Mouse (Mus musculus) induced T-regulatory cell, adult 2 months (primary cell): ENCODE data around the gene Fermt3.

Experiments used
- DNase-seq: peaks from one replicate; pipeline ENCODE4 v3.0.0-alpha.2; 2012; ENCODE audit warnings: low read depth

Gene Fermt3

GRCm38 (mm10) chr19:6972247-6972917, 46.9 kb downstream of the Fermt3 start:
- no peak for DNase-seq

DNA sequence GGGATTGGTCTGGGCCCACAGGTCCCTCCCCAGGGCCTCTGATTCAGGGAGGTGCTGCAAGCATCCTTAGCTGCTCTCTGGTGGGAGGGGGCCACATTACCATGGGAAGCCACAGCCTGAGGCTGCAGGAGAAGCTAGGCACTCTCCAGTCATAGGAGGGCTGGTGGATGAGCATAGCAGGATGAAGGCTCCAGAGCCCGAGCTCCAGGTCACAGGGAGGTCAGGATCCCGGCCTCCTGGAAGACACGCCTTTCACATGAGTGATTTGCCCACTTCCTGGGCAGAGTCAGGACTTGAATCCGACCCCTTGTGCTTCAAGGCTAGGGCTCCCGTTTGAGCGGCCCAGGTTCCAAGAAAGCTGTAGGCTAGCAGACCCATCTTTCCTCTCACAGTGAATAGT, 47.6 kb downstream of the Fermt3 start:
- DNase-seq = no peak

DNA sequence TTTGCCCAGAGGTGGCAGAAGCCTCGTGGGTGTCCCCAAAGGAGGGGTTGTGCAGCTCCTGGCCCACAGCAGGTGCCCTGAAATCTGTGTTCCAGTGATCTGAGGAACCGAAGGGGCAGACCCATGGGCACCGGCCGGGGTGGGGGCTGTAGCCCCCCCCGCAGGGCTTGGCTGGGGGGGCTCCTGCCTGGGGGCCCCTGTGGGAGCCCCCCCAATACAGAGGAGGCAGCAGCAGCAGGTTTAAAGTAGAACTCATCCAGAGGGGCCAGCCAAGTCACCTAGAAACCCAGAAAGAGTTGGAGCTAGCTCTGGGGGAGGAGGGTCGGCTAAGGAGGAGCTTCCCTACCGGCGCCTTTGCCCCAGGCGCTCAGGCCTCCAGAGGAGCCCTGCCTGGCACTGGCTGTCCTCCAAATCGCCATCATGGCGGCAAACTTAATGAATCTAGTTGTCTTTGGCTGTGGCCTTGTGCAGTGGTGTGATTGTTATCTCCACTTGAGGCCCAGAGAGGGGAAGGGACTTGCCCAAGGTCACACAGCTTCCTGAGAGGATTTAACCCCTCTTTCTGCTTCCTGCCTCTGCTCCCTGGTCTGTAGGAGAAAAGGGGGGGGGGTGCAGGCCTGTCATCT, 48.7 kb downstream of the Fermt3 start:
- DNase-seq = peak; percentile 73

DNA sequence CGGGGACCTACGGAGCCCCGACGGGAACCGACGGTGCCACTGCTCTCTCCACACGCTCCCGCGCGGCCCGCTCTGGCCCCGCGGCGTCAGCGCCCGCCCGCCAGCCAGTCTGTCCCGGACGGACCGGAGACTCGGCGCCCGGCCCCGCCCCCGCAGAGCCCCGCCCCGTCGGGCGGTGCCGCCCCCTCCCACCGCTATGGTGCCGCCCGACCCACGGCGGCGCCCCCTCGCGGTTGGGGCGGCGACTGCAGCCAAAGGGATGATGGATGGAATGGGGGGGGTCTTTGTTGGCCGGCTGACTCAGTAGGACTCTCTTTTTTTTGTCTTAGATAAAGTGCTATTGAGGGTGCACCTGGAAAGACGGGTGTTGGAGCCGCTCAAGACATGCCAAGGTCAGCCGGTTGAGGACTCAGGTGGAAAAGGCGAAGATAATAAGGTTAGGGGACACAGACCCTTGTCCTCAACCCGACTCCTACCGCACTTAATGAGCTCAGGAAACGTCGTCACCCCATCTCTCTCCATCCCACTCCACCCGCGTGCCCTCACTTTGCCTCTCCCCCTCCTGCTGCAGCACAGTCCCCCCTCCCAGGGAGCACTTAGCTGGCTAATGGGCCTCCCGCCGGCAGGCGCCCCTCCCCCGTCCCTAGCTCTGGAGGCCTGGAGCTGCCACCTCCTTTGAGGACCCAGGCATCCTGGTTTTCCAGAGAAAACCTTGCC, 49.4 kb downstream of the Fermt3 start:
- DNase-seq = peak; percentile 89

DNA sequence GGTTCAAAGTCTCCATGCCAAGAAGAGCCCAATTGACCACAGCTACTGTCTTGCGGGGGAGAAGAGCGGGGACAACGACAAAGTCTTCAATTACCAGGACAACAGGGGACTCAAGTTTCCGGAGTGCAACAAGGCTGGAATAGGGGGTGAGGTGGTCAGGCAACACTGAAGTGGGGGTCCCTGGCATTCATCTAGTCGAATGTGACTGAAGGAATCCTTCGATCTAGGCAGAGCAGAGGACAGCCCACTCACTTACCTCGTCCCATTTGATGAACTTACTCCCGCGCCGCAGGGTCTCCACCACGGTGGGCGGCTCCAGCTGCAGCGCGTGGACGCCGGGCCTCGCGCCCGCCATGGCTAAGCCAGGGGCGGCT, 50.0 kb downstream of the Fermt3 start:
- DNase-seq = no peak

- peak; percentile 55 for DNase-seq
These were observed 50.6 kb downstream of the Fermt3 start for GRCm38 (mm10) chr19:6968491-6969271.

GRCm38 (mm10) chr19:6956461-6956860, 62.8 kb downstream of the Fermt3 start:
- DNase-seq = no peak

DNA sequence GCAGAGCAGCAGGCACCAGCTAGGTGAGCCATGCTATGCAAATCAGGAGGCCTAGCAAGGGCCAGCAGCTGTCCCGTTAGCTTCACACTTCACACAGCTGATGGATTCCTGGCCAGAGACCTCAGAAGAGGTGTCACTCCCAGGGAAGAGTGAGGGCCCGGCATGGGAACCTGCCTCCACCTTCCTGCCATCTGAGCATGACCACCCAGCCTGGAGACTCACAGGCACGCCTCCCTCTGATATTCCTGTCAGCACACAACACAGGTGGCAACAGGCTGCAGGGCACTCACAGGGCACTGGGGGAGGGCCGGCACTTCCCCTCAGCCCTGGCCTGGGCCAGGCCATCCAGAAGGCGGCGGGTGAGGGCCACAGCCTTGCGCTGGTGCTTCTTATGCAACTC, 63.8 kb downstream of the Fermt3 start:
- no peak for DNase-seq

- DNase-seq = peak; percentile 55
These were observed 65.2 kb downstream of the Fermt3 start for GRCm38 (mm10) chr19:6954046-6954445.

GRCm38 (mm10) chr19:6952712-6953037, 66.6 kb downstream of the Fermt3 start:
- DNase-seq = peak; percentile 45

GRCm38 (mm10) chr19:6951994-6952711, 67.1 kb downstream of the Fermt3 start:
- DNase-seq = peak; percentile 65

DNA sequence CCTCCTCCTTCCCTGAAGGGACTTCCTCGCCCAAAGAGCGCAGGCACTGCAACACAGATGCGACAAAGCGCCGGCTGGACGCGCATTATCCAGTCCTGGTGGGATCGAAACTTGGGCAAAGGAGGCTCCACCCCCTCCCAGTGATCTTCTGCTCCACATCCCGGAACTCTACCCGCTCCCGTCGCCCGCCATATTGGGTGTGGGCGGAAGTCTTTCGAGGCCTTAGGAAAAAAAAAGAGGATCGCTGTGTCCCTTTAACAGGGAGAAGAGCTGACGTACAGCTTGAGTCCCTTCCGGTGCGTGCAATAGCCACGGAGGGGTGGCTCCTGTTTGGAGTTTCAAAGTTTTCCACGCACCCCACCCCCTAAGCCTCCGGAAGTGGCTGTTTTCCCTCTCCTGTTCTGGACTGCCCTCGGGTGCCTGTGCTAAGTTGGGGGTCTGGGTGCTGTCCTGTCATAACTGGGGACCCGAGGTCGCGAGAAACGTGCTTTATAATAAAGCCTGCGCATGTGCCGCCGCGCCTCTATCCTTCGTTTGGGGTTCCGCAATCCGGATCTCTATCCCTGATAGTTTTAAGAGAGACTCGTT, 67.8 kb downstream of the Fermt3 start:
- peak; percentile 90 for DNase-seq

DNA sequence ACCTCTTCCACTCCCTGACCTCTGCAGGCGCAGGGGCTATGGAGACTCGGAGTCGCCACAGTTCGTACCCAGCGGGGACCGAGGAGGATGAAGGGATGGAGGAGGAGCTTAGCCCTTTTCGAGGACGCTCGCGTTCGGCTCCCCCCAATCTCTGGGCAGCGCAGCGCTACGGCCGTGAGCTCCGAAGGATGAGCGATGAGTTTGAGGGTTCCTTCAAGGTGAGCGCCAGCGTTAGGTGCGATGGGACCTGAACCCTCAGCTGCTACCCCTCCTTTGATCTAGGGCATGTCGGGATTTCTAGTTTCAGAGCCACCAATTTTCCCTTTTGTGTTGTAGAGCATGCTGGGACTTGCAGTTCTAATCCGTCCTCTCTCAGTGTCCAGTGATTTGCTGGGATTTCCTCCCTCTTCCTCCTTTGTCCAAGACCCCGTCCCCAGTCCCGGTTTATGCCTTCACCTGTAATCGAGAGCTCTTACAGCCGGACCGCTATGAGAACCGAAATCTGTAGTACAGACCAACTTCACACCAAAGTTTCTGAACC, 68.6 kb downstream of the Fermt3 start:
- peak; percentile 71 for DNase-seq

DNA sequence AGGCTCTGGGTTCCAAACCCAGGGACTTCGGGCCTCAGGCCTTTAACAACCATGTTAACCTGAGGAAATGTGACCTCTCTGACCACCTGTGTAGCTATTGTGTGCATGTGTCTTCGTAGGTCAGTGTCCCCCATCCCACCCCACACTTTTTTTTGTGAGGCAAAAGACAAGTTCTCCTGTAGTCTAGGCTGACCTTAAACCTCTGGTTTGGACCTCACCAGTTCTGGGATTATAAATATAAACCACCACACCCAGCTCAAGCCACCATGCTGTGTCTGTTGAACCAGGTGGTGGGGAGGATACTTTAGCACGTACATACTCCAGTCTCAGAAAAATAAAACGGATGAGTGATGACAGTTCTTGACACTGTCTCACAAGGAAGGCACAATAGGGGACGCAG, 69.3 kb downstream of the Fermt3 start:
- no peak for DNase-seq

DNA sequence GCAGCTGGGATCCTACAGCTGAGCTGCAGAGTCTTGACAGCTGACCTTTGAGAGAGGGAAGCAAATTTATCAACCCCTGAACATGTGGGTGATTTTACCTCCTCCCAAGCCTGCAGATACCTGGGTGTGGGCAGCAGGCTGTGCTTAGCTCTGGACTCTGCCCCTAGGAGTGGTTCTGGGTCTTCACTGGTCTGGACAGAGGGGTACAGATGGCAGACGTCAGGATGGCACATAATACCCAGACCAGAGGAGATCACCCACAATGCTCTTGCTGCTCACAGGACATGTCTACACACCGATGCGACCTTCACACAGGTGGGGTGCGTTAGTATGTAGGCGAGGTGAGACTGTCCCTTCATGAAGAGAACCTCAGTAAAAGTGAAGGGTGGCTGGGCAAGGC, 69.7 kb downstream of the Fermt3 start:
- no peak for DNase-seq
